Mouse (Mus musculus) heart, embryonic 15.5 days (tissue): ENCODE data around the gene Fam184a. TPM values are rescaled to one million over a fixed set of nuclear protein-coding genes. Genes with fewer than 3 reads are reported as not detected.

Experiments used
- ATAC-seq: fragments of 200-750 bp; cut with Nextera tagmentation; replicated peaks from 2 replicates; pipeline ENCODE4 v1.8.0; 2017; ENCODE audit warnings: low read depth, moderate TSS enrichment; ENCODE audit not compliant: insufficient number of reproducible peaks, insufficient read depth, low FRiP score
- H3K27ac ChIP-seq: fragments of 300-500 bp; sonication (generic); 2 replicates; pipeline ENCODE4 v1.5.1; 2015; ENCODE audit warnings: mild to moderate bottlenecking, inconsistent platforms
- H3K27me3 ChIP-seq: fragments of 300-500 bp; sonication (generic); 2 replicates; pipeline ENCODE4 v1.6.1; 2015; ENCODE audit warnings: inconsistent platforms
- H3K36me3 ChIP-seq: fragments of 300-500 bp; sonication (generic); 2 replicates; pipeline ENCODE4 v1.6.1; 2015; ENCODE audit warnings: mild to moderate bottlenecking, inconsistent platforms
- H3K4me1 ChIP-seq: fragments of 300-500 bp; sonication (generic); replicated peaks from 2 replicates; pipeline ENCODE4 v1.6.1; 2015; ENCODE audit warnings: inconsistent platforms
- H3K4me2 ChIP-seq: fragments of 300-500 bp; sonication (generic); 2 replicates; pipeline ENCODE4 v1.6.1; 2015; ENCODE audit warnings: inconsistent platforms, mild to moderate bottlenecking, moderate library complexity
- H3K4me3 ChIP-seq: fragments of 300-500 bp; sonication (generic); 2 replicates; pipeline ENCODE4 v1.5.1; 2015; ENCODE audit warnings: mild to moderate bottlenecking, inconsistent platforms
- H3K9ac ChIP-seq: fragments of 300-500 bp; sonication (generic); 2 replicates; pipeline ENCODE4 v1.6.1; 2015; ENCODE audit warnings: mild to moderate bottlenecking, inconsistent platforms
- H3K9me3 ChIP-seq: fragments of 300-500 bp; sonication (generic); replicated peaks from 2 replicates; pipeline ENCODE4 v1.6.1; 2016; ENCODE audit warnings: inconsistent platforms
- WGBS: fragments of 180-500 bp; shearing (Covaris S2); methylation state at CpG from one replicate; pipeline ENCODE4 v1.1.7; 2015; ENCODE audit warnings: mixed read lengths; 5-methylcytosine and 5-hydroxymethylcytosine counted together
- polyA plus RNA-seq: library from polyadenylated mRNA; unstranded; fragments of >200 nt; fragmentation: Nextera tagmentation; extraction: Ambion mirVana; gene quantifications from 2 replicates; pipeline ENCODE4 v1.2.1, GENCODE M21; 2015

Fam184a gene
- polyA plus RNA-seq = 3.7 and 4.1 TPM in 2 replicates

DNA sequence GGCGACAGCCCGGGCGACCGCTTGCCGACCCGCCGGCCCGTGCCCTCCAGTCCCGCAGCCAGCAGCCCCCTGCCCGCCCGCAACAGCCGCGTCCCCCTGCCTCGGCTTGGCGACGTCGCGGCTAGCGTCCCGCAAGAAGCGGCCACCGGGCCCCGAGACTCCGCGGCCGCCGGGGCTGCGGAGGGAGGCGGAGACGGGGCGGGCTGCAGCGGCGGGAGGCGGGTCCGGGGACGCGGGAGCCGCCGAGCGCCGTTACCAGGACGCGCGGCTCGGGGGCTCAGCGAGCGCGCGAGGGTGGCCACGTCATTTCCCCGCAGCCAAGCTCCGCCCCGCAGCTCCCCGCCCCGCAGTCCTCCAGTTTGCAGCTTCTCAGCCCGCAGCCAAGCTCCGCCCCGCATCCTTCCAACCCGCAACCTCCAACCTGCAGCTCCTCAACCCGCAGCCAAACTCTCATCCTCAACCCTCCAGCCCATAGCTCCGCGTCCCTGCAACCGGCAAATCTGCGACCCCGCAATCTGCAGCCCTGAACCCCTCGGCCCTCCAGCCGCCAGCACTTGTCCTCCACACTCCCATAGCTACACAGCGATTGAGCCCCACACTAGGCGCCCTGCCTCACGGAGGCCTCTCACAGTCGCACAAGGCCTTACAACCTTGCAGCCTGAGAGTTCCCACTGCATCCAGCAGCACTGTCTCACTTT lies at the start of gene Fam184a:
Gene Fam184a, minus strand, starts transcription at position 169 of the 698 bp plus-strand sequence.
- Histone ChIP-seq H3K4me2 (peak within 1 kb of the TSS; percentile 97), H3K4me1 (peaks cover 15% of the 10 kb centered on the region), H3K9me3 (no peaks in the 10 kb centered on the region), H3K27me3 (peaks cover 7% of the 10 kb centered on the region; the same call in 1 of the 2 replicates), H3K36me3 (no peaks in the 10 kb centered on the region), H3K27ac (peak within 1 kb of the TSS; percentile 24; the same call in 1 of the 2 replicates), H3K4me3 (peak within 1 kb of the TSS; percentile 84), H3K9ac (peak within 1 kb of the TSS; percentile 76)
- WGBS = 4% methylated on average over 52 of the region's 71 CpGs
- peak; percentile 85 for ATAC-seq

- 91% methylated on average over 1 of the region's 1 CpGs for WGBS
- no peak overlapping the region for H3K4me3 ChIP-seq
- no peak overlapping the region for H3K27ac ChIP-seq
- no peak overlapping the region for H3K4me2 ChIP-seq
- no peaks in the 10 kb centered on the region for H3K9me3 ChIP-seq
- no peak overlapping the region for H3K9ac ChIP-seq
- H3K36me3 ChIP-seq = no peaks in the 10 kb centered on the region
- no peak for ATAC-seq
- H3K27me3 ChIP-seq = no peaks in the 10 kb centered on the region
- no peaks in the 10 kb centered on the region for H3K4me1 ChIP-seq
These were observed 45.3 kb upstream of the Fam184a start for GRCm38 (mm10) chr10:53796258-53796581.

DNA sequence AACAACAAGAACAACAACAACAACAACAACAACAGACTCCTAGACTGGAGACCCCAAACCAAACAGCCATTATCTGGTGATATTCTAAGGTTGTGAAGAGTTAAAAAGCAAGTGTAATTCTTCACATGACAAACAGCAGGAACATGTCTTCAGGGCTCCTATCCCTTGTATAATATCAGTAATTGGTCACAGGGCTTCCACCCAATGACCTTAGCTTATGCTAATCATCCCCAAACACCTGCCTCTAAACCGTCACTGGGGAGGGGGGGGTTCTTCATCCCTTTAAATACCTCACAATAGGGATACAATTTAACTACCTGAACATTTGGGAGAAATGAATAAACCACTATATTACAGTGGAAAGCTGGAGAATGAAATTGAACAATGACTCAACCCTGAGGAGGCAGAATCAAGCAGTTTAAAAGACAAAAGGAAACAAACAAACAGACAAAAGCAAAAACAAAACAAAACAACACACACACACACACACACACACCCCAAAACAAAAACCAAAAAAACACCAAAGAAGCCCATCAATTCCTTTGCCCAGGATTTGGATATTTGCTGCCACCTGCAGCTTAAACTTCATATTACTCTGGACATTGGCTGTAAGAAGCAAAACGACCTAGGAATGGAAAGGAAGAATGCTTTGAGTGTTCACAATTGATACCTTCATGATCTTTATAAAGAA lies 44.8 kb upstream of the Fam184a start:
- Histone ChIP-seq H3K4me2 (no peak overlapping the region), H3K9me3 (no peaks in the 10 kb centered on the region), H3K4me1 (no peaks in the 10 kb centered on the region), H3K9ac (no peak overlapping the region), H3K27ac (no peak overlapping the region), H3K27me3 (no peaks in the 10 kb centered on the region), H3K36me3 (no peaks in the 10 kb centered on the region), H3K4me3 (no peak overlapping the region)
- no peak for ATAC-seq
- WGBS = 6% methylated on average over 2 of the region's 2 CpGs

- Histone ChIP-seq H3K4me3 (no peak overlapping the region), H3K9ac (no peak overlapping the region), H3K4me2 (no peak overlapping the region), H3K27me3 (no peaks in the 10 kb centered on the region), H3K4me1 (no peaks in the 10 kb centered on the region), H3K36me3 (no peaks in the 10 kb centered on the region), H3K27ac (no peak overlapping the region), H3K9me3 (no peaks in the 10 kb centered on the region)
- 59% methylated on average over 2 of the region's 2 CpGs for WGBS
- no peak for ATAC-seq
These were observed 40.4 kb upstream of the Fam184a start for GRCm38 (mm10) chr10:53791281-53791680.

GRCm38 (mm10) chr10:53776591-53776990 lies 25.7 kb upstream of the Fam184a start:
- H3K4me3 ChIP-seq = no peak overlapping the region
- no peak overlapping the region for H3K4me2 ChIP-seq
- no peak overlapping the region for H3K9ac ChIP-seq
- no peaks in the 10 kb centered on the region for H3K27me3 ChIP-seq
- no peaks in the 10 kb centered on the region for H3K36me3 ChIP-seq
- H3K9me3 ChIP-seq = no peaks in the 10 kb centered on the region
- no peak overlapping the region for H3K27ac ChIP-seq
- WGBS = 82% methylated on average over 2 of the region's 2 CpGs
- ATAC-seq = no peak
- no peaks in the 10 kb centered on the region for H3K4me1 ChIP-seq

GRCm38 (mm10) chr10:53772708-53773107 lies 21.8 kb upstream of the Fam184a start:
- Histone ChIP-seq H3K36me3 (no peaks in the 10 kb centered on the region), H3K4me2 (no peak overlapping the region), H3K27ac (no peak overlapping the region), H3K4me1 (no peaks in the 10 kb centered on the region), H3K4me3 (no peak overlapping the region), H3K27me3 (no peaks in the 10 kb centered on the region), H3K9ac (no peak overlapping the region), H3K9me3 (no peaks in the 10 kb centered on the region)
- 45% methylated on average over 4 of the region's 4 CpGs for WGBS
- ATAC-seq = no peak

- H3K4me3 ChIP-seq = no peak overlapping the region
- H3K4me1 ChIP-seq = no peaks in the 10 kb centered on the region
- 62% methylated on average over 2 of the region's 2 CpGs for WGBS
- H3K36me3 ChIP-seq = no peaks in the 10 kb centered on the region
- no peaks in the 10 kb centered on the region for H3K27me3 ChIP-seq
- no peak overlapping the region for H3K27ac ChIP-seq
- no peak overlapping the region for H3K4me2 ChIP-seq
- no peak for ATAC-seq
- H3K9ac ChIP-seq = no peak overlapping the region
- H3K9me3 ChIP-seq = no peaks in the 10 kb centered on the region
These were observed 20.6 kb upstream of the Fam184a start for GRCm38 (mm10) chr10:53771480-53771879.

DNA sequence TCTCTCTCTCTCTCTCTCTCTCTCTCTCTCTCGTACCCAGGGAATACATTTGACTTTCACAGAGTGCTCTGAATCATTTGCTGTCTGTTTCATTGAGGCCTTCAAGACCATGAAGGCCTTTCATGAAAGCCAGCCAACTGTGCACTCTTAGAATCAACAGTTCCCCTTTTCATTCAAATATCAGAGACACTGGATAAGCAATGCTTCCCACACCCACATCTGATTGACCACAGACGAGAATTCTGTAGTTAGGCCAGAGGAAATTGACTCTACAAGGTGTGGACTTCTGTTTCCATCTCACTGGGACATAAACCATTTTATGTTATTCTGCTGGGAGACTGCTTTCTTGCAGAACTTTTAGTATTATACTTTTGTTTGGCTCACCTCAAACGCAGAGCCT lies 17.8 kb upstream of the Fam184a start:
- Histone ChIP-seq H3K4me1 (no peaks in the 10 kb centered on the region), H3K27ac (no peak overlapping the region), H3K27me3 (no peaks in the 10 kb centered on the region), H3K9me3 (no peaks in the 10 kb centered on the region), H3K36me3 (no peaks in the 10 kb centered on the region), H3K4me2 (no peak overlapping the region), H3K4me3 (no peak overlapping the region), H3K9ac (no peak overlapping the region)
- no peak for ATAC-seq
- 58% methylated on average over 3 of the region's 3 CpGs for WGBS

GRCm38 (mm10) chr10:53765471-53765870 lies 14.5 kb upstream of the Fam184a start:
- Histone ChIP-seq H3K4me2 (no peak overlapping the region), H3K9me3 (no peaks in the 10 kb centered on the region), H3K36me3 (no peaks in the 10 kb centered on the region), H3K4me1 (no peaks in the 10 kb centered on the region), H3K27ac (no peak overlapping the region), H3K27me3 (no peaks in the 10 kb centered on the region), H3K9ac (no peak overlapping the region), H3K4me3 (no peak overlapping the region)
- 63% methylated on average over 4 of the region's 4 CpGs for WGBS
- no peak for ATAC-seq

DNA sequence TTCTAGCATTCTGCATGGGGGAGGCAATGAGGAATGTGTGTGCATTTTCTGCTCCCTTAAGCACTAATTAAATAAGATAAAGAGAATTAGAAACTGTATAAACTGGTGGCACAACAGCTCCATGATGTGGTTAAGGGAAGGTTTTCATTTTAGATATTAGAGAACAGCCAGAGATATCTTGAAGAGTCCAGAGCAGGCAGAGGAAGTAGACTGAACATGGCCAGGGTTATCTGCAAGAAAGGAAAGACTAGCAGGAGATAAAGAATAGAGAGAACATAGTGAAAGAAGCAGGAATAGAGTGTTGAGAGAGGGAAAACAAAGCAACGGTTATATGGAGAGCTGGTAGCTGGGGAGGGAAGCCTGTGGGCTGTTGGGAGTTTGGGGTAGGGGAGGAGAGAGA lies 1.8 kb upstream of the Fam184a start:
- WGBS = 17% methylated on average over 1 of the region's 1 CpGs
- H3K9me3 ChIP-seq = no peaks in the 10 kb centered on the region
- no peaks in the 10 kb centered on the region for H3K36me3 ChIP-seq
- H3K4me1 ChIP-seq = peaks cover 11% of the 10 kb centered on the region
- H3K27ac ChIP-seq = no peak overlapping the region
- H3K9ac ChIP-seq = no peak overlapping the region
- no peak overlapping the region for H3K4me2 ChIP-seq
- H3K4me3 ChIP-seq = no peak overlapping the region
- H3K27me3 ChIP-seq = peaks cover 7% of the 10 kb centered on the region; the same call in 1 of the 2 replicates
- ATAC-seq = no peak

DNA sequence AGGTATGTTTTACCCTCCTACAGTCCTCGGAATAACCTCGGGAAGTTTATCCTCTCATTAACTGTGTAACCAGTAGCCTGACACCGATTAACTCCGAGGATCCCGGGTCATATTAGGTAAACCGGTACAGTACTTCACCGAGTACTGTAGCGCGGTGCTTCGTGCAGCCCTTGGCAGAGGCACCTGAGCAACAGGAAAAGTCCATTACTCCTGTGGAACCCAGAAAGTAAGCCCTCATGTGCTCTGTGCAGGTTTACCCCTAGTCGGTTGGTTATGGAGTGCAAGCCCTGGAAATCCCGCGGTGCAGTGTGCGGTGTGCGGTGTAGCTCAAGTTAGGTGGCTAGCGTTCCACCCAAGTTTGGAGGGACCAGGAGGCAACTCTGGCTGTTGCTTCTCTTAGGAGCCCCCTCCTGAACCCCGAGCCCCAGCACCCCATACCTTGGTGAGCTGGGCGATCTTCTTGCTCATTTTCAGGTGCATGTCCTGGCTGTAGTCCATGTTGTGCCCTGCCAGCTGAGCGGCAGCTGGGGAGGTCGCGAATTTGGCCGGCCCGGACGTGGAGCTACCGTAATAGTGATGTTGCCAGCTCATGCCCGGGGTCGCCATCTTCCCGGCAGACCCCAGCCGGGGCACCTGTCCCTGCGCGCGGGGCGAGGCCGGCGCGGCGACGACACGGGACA lies 508 bp downstream of the Fam184a start:
- Histone ChIP-seq H3K4me1 (peaks cover 17% of the 10 kb centered on the region), H3K4me3 (peak overlapping the region; percentile 84), H3K27me3 (peaks cover 7% of the 10 kb centered on the region; the same call in 1 of the 2 replicates), H3K9me3 (no peaks in the 10 kb centered on the region), H3K4me2 (peak overlapping the region; percentile 97), H3K9ac (peak overlapping the region; percentile 76), H3K36me3 (no peaks in the 10 kb centered on the region), H3K27ac (no peak overlapping the region)
- peak; percentile 29 for ATAC-seq
- 9% methylated on average over 39 of the region's 39 CpGs for WGBS
